In genomic region chr8:126360106-126360505, GRCm38 (mm10) we compare ENCODE assay signal across 18 mouse cellular contexts.
A peak's percentile ranks its signal among the peaks of the same experiment; 100 is the strongest.
DNase-seq lines count a peak whose midpoint lies in the region; ATAC-seq and TF ChIP-seq lines count a peak whose summit lies in the region.
"Had no signal": no experiment of that assay in that cellular context is flagged by ENCODE, and none has a peak within 500 bp of the region (broad histone marks: within the 10 kb centered on the region; RNA-seq: fewer than 3 reads in every experiment).

No protein-coding gene starts in this region.

- no peak overlapping the region for H3K4me3 ChIP-seq in hindbrain, postnatal 0 days (ENCODE audit: low read length)
- no peak overlapping the region for H3K4me3 ChIP-seq in hindbrain, embryonic 14.5 days (replicated peaks; ENCODE audit: low read length)
- no peak overlapping the region for H3K4me3 ChIP-seq in kidney, postnatal 0 days (replicated peaks; ENCODE audit: low read depth, low read length)
- H3K4me3 ChIP-seq: erythroblast, embryonic 14.5 days; forebrain, embryonic 15.5 days; left cerebral cortex, adult 2 months; limb, embryonic 10.5 days; liver, embryonic 12.5 days had no signal

- H3K4me1 ChIP-seq in hindbrain, postnatal 0 days (ENCODE audit: insufficient read depth, low read length) = peaks cover 9% of the 10 kb centered on the region; the same call in 1 of the 2 replicates
- no peaks in the 10 kb centered on the region for H3K4me1 ChIP-seq in hindbrain, embryonic 14.5 days (replicated peaks; ENCODE audit: control insufficient read depth, insufficient read depth, low read length)
- H3K4me1 ChIP-seq in kidney, postnatal 0 days (replicated peaks; ENCODE audit: insufficient read depth, low read length) = no peaks in the 10 kb centered on the region
- H3K4me1 ChIP-seq: forebrain, embryonic 15.5 days; liver, embryonic 12.5 days had no signal

- H3K4me2 ChIP-seq in hindbrain, postnatal 0 days (ENCODE audit: low read depth, low read length) = no peak overlapping the region
- H3K4me2 ChIP-seq in hindbrain, embryonic 14.5 days (replicated peaks) = no peak overlapping the region
- no peak overlapping the region for H3K4me2 ChIP-seq in kidney, postnatal 0 days (ENCODE audit: low read length)
- H3K4me2 ChIP-seq: forebrain, embryonic 15.5 days; liver, embryonic 12.5 days had no signal

- no peaks in the 10 kb centered on the region for H3K27me3 ChIP-seq in hindbrain, postnatal 0 days (ENCODE audit: insufficient read depth, low read length)
- no peaks in the 10 kb centered on the region for H3K27me3 ChIP-seq in hindbrain, embryonic 14.5 days (ENCODE audit: control insufficient read depth, insufficient read depth, low read length)
- no peaks in the 10 kb centered on the region for H3K27me3 ChIP-seq in kidney, postnatal 0 days (ENCODE audit: insufficient read depth, low read length)
- H3K27me3 ChIP-seq: forebrain, embryonic 15.5 days had no signal

- H3K9ac ChIP-seq in hindbrain, postnatal 0 days (replicated peaks; ENCODE audit: low read length) = no peak overlapping the region
- H3K9ac ChIP-seq in hindbrain, embryonic 14.5 days = no peak overlapping the region
- no peak overlapping the region for H3K9ac ChIP-seq in kidney, postnatal 0 days (ENCODE audit: low read depth, low read length)
- H3K9ac ChIP-seq: forebrain, embryonic 15.5 days; liver, embryonic 12.5 days had no signal

- DNase-seq in hindbrain, postnatal 0 days (ENCODE audit: low spot score) = no peak
- no peak for DNase-seq in hindbrain, embryonic 14.5 days (ENCODE audit: low spot score)
- peak; percentile 28 for DNase-seq in R1 (ENCODE audit: low read depth, low spot score)
- peak; percentile 80 for DNase-seq in kidney, adult 11 months
- peak; percentile 40 for DNase-seq in kidney, postnatal 0 days (ENCODE audit: low spot score)
- no peak for DNase-seq in ovary, postnatal 36 days (ENCODE audit: low spot score)
- DNase-seq in thymus, postnatal 10 days (ENCODE audit: low spot score in 2 of 2) = no peak
- DNase-seq in thymus, postnatal 14 days = no peak
- DNase-seq: cerebellum, adult 11-12 months; cerebellum, postnatal 36 days; gastrocnemius, postnatal 14 days; right cerebral cortex, postnatal 4 days; thymus, postnatal 4 days had no signal

- no peaks in the 10 kb centered on the region for H3K36me3 ChIP-seq in hindbrain, postnatal 0 days (ENCODE audit: insufficient read depth, low read length)
- H3K36me3 ChIP-seq in hindbrain, embryonic 14.5 days (replicated peaks; ENCODE audit: control insufficient read depth, insufficient read depth) = no peaks in the 10 kb centered on the region
- H3K36me3 ChIP-seq in kidney, postnatal 0 days (ENCODE audit: insufficient read depth, low read length) = no peaks in the 10 kb centered on the region
- H3K36me3 ChIP-seq: forebrain, embryonic 15.5 days; limb, embryonic 10.5 days; liver, embryonic 12.5 days had no signal

- no peaks in the 10 kb centered on the region for H3K9me3 ChIP-seq in hindbrain, postnatal 0 days (ENCODE audit: low read length)
- H3K9me3 ChIP-seq in hindbrain, embryonic 14.5 days (ENCODE audit: control insufficient read depth, low read length) = no peaks in the 10 kb centered on the region
- no peaks in the 10 kb centered on the region for H3K9me3 ChIP-seq in kidney, postnatal 0 days (replicated peaks; ENCODE audit: low read length)
- H3K9me3 ChIP-seq: forebrain, embryonic 15.5 days; limb, embryonic 10.5 days; liver, embryonic 12.5 days had no signal

- peak overlapping the region; percentile 65; the same call in 1 of the 2 replicates for H3K27ac ChIP-seq in hindbrain, postnatal 0 days
- H3K27ac ChIP-seq in hindbrain, embryonic 14.5 days = no peak overlapping the region
- peak overlapping the region; percentile 75 for H3K27ac ChIP-seq in kidney, postnatal 0 days
- H3K27ac ChIP-seq: forebrain, embryonic 15.5 days; left cerebral cortex, adult 2 months; limb, embryonic 10.5 days; liver, embryonic 12.5 days had no signal

- TF ChIP-seq CTCF in hindbrain, postnatal 0 days (IDR thresholded peaks at IDR 0.05; ENCODE audit: low read depth) = no peak
- TF ChIP-seq CTCF in kidney, postnatal 0 days (IDR thresholded peaks at IDR 0.05; ENCODE audit: low read depth) = no peak

- ATAC-seq in hindbrain, postnatal 0 days = no peak
- no peak for ATAC-seq in hindbrain, embryonic 14.5 days (ENCODE audit: low FRiP score)
- peak; percentile 63 for ATAC-seq in kidney, postnatal 0 days (replicated peaks; ENCODE audit: low FRiP score, low read depth)
- ATAC-seq: forebrain, embryonic 15.5 days; liver, embryonic 12.5 days had no signal

- 76% methylated on average over 11 of the region's 11 CpGs for WGBS in hindbrain, postnatal 0 days
- WGBS in hindbrain, embryonic 14.5 days = 82% methylated on average over 11 of the region's 11 CpGs
- WGBS in kidney, postnatal 0 days = 34% methylated on average over 11 of the region's 11 CpGs

Comparison
In these comparisons a context has a peak if more than half of its experiments do, and no peak if none do; other contexts are left out.
1. DNase-seq: peak in R1 (single experiment), kidney, adult 11 months (single experiment) and kidney, postnatal 0 days (single experiment); none in hindbrain, postnatal 0 days (single experiment), hindbrain, embryonic 14.5 days (single experiment), ovary, postnatal 36 days (single experiment), thymus, postnatal 10 days (0 of 2) and thymus, postnatal 14 days (single experiment).